Mouse (Mus musculus): ENCODE results near the gene Nsun5. TPM values are rescaled to one million over a fixed set of nuclear protein-coding genes. Genes with fewer than 3 reads are reported as not detected.
A peak's percentile ranks its signal among the peaks of the same experiment; 100 is the strongest.

Gene Nsun5
- 10 to 100 TPM; 16.9 to 21.0 TPM for total RNA-seq (2021)

DNA sequence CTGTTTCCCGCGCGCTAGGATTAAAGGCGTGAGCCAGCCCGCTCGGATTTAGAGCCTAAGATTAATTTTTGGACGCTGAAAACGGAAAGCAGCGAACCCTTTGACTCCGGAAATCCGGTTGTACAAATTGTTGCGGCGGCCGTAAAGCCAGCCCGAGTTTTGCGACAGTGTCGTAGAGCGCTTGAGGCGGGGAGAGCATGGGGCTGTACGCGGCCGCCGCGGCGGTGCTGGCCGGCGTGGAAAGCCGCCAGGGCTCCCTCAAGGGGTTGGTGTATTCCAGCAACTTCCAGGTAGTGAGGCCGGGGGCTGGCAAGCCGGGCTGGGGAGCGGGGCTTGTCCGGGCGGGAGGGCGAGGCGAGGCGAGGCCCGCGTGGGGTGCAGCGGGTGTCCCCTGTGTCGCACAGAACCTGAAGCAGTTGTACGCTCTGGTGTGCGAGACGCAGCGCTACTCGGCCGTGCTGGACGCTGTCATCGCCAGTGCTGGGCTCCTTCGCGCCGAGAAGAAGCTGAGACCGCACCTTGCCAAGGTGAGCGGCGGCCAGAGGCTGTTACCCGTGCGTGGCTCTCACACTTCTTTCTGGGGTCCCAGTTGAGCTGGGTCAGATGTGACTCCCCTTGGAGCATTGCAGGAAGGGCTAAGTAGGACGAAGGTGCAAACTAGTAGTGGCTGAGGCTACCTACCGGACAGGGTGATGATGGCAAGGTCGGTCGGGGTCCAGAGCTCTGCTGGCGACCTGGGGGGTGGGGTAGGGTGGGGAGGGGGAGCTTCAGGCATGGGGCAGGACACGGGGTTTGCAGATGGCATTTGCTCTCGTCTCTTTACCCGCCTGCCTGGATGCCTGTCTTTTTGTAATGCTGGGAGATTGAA lies at the start of gene Nsun5:
TSS of gene Nsun5 (plus strand) at position 167 of the 868 bp plus-strand sequence.
- DNase-seq (ENCODE audit: low spot score in 2 of 2): peak; percentile 91 to 95
- intact Hi-C loops (cut with DNase I): loop anchor here (10.0 kb wide), 1 partner anchor 255 kb away; no protein-coding TSS in a partner anchor

DNA sequence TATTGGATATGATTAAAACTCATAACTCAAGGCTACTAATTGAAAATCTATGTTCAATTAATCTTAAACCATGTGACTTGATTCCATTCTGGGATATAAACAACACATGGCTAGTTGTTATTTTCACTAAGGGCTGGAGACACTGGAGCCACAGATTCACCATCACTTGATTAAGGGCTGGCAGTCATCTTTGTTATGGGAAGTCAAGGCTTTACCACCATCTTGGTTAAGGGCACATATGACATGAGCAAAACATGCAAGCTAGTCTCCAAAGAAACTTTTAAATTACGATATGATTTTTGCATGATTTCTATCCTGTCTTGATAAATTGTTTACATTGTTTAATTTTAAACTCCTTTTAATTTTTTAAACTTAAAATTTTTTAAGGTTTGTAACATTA lies 47.6 kb upstream of the Nsun5 start:
- no peak for DNase-seq (ENCODE audit: low spot score in 2 of 2)
- intact Hi-C loops (cut with DNase I): no loop called here

DNA sequence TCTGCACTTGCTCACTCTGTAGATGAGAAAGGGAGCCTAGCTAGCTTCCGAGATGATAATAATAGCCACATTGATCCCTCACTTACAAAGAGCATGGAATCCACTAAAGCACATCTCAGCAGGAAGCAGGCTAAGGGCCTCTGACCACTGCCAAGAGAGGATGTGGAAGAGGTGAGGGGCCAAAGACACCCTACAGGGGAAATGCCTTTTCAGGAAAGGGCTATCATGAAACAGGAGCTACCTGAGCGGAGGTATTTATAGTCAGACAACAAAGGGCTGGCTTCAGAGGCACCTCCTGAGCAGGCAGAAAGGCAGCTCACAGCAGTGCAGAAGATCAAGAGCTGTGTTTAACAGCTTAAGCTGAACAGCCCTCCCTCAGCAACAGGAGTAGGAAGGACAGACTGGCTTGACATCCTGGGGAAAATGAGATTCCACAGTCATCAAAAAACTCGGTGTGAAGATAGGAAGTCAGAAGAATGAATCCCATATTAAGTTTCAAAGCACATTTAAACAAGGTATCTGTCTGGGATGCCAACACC lies 43.6 kb upstream of the Nsun5 start:
- intact Hi-C loops (cut with DNase I): no loop called here
- DNase-seq (ENCODE audit: low spot score in 2 of 2): no peak

DNA sequence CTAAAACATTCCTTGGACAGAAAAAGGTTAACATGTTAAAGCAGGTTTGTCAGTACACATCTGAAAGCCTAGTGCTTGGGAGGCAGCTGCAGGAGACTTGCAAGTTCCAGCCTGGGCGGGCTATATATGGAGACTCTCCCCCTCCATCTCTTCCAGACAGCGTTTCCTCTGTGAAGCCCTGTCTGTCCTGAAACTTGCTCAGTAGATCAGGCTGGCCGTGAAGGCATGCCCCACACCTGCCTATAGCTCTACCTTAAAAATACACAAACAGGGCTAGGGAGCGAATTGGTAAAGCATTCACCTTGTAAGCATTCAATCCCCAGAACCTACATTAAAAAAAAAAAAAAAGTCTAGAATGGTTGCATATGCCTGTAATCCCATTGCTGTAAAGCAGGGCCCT lies 40.3 kb upstream of the Nsun5 start:
- intact Hi-C loops (cut with DNase I): no loop called here
- DNase-seq (ENCODE audit: low spot score in 2 of 2): no peak

DNA sequence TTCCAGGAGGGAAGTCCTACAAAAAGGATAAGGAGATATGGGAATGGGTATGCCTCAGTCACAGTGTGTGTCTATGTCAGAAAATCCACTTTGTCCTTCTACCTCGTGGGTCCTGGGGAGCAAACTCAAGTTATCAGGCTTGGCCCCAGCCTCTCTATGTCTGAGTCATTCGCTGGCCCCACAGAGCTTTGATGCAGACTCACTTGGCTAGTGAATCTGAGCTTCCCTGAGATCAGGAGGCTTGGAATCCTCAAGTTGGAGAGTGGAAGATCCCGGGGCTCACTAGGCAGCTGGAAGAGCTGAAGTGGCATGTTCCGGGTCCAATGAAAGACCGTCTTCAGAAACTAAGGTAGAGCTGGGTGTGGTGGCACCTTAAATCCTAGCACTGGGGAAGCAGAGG lies 39.6 kb upstream of the Nsun5 start:
- no peak for DNase-seq (ENCODE audit: low spot score in 2 of 2)
- intact Hi-C loops (cut with DNase I): no loop called here

DNA sequence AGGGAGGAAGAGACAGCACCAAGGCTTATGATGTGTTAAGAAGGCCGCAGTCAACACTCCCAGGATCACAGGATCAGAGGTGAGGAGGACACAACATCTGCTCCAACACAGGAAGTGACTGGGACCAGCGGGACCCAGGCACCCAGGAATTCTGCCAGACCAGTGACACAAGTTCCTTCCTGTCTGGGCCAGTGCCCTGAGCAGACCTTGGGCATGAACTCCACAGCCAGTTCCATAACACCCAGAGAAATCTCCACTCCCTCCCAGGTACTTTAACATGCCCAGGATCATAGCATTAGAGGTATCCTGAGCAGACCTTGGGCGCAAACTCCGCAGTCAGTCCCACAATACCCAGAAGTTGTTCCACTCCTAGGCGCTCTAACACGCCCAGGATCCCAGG lies 38.6 kb upstream of the Nsun5 start:
- no peak for DNase-seq (ENCODE audit: low spot score in 2 of 2)
- intact Hi-C loops (cut with DNase I): no loop called here

DNA sequence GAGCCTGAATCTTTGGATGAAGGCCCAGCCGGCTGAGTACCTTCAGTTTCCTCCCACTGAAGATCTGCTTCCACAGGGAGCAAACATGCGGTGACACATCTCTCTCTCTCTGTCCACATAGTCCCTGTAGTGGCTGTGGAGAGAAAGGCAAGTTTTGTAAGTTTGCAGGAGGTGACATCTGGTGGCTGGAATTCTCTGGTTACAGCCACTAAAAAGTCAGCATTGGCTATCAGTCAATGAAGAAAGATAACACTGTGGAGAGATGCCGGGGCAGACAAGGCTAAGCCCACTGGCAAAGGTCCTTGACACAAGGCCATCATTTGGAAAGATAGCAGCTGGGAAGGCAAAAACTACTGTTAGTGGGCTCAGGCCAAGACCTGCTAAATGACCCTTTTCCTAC lies 32.2 kb upstream of the Nsun5 start:
- no peak for DNase-seq (ENCODE audit: low spot score in 2 of 2)
- intact Hi-C loops (cut with DNase I): no loop called here

DNA sequence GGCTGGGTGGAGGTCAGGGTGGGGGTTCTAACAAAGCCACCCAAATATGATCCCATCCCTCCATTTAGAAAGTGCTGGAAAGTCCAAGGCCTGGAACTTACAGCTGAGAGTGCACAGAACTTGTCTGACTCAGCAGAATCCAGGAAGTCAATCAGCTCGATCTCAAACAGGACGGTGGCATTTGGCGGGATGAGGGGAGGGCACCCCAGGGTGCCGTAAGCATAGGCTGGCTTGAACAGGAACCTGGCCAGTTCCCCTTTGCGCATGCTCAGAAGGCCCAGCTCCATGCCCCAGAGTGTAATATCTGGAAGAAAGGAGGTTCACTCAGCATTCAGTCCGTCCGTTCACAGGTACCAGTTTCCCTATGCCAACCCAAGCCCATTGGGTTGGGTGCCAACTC lies 23.8 kb upstream of the Nsun5 start:
- intact Hi-C loops (cut with DNase I): no loop called here
- no peak for DNase-seq (ENCODE audit: low spot score in 2 of 2)

DNA sequence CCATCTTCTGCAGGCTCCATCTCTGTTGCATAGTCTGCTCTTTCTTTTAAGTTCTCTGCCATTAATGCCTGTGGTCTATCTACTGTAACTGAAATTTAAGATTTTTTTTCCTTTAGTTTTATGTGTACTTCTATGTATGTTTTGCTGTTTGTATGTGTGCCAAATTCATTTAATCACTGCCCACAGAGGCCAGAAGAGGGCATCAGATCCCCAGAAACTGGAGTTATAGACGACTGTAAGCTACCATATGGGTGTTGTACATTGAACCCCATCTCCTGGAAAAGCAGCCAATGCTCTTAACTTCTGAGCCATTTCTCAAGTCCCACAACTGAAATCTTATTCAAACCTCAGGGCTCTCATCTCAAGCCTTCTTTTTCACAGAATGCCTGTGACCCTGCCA lies 23.3 kb upstream of the Nsun5 start:
- DNase-seq (ENCODE audit: low spot score in 2 of 2): no peak
- intact Hi-C loops (cut with DNase I): no loop called here

DNA sequence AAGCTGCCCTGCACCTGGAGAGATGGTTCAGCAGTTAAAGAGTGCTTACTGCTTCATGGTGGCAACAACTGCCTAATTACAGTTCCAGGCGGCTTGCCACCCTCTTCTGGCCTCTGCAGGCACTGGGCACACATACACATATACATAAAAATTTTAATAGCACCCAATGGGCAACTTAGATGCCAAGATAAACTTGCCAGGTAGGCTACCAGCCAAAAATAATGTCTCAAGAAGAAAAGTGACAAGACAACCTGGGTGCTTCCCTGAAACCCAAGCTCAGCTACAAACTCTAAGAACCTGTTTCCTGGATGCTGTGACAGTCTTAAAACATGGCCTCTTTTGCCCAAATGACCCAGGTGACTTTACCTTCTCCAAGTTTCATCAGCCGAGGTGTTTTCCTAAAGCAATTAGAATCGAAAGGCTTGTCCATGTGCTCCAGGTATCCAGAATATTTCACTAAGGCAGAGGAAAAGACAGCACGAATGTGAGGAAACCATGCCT lies 22.2 kb upstream of the Nsun5 start:
- DNase-seq (ENCODE audit: low spot score in 2 of 2): no peak
- intact Hi-C loops (cut with DNase I): no loop called here

DNA sequence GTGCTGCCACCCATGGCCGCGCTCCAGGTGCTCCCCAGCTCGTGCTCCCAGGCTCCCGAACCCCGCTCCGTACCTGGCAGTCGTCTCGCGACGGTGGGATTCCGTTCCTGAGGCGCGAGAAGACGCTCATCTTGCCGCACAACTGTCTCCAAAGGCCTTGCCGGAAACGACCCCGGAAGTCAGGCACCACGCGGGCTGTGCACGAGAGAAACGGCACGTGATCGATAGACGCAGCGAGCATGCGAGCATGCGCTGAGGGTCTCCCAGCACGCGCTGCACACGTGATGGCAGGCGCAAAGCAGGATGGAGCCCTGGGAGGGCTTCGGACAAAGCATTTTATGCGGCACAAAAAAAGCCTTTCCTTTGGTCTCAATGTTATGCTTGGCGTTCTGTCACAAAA lies 19.9 kb upstream of the Nsun5 start, which contains the start of gene Fkbp6:
TSS of gene Fkbp6 (minus strand) at position 183 of the 400 bp plus-strand sequence.
- intact Hi-C loops (cut with DNase I): no loop called here

DNA sequence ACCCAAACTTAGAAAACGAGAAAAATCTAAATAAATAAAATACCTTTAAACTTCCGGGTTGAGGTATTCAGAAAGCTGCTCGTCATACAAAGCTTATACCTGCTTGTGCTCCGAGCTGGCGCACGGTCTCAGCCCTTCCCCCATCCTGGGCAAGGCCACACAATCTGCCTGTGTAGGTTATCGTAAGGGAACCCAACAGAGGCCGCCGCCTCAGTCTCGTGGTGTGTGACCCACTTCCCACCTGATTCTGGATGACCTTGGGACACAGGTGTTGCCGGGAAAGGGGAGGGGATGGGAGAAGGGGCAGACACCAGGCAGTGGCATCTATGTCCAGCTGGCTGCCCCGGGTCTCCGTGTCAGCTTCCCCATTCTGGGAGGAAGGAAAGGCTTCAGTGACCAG lies 18.1 kb upstream of the Nsun5 start:
- intact Hi-C loops (cut with DNase I): no loop called here
- DNase-seq (ENCODE audit: low spot score in 2 of 2): no peak

More for the DNA sequence above, 19.9 kb upstream of the Nsun5 start, which contains the start of gene Fkbp6:
- no peak for DNase-seq (ENCODE audit: low spot score in 2 of 2)

DNA sequence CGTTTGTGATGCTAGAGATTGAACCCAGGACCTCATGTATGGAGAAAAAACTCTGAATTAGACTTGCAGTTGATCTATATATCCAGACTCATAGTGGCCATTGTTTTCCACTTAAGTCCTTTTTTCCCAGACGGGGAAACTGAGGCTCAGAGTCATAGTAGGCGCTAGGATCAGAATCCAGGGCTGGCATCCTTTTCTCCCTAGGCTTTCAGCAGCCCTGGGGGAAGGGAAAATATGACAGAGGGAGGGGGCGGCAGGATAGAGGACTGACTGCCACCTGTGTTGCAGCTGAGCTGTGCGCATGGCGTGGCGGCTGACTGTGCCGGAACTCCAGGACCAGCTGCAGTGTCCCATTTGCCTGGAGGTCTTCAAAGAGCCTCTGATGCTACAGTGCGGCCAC lies 16.8 kb upstream of the Nsun5 start, which contains the start of gene Trim50:
TSS of gene Trim50 (plus strand) at position 301 of the 400 bp plus-strand sequence.
- intact Hi-C loops (cut with DNase I): no loop called here
- no peak for DNase-seq (ENCODE audit: low spot score in 2 of 2)

DNA sequence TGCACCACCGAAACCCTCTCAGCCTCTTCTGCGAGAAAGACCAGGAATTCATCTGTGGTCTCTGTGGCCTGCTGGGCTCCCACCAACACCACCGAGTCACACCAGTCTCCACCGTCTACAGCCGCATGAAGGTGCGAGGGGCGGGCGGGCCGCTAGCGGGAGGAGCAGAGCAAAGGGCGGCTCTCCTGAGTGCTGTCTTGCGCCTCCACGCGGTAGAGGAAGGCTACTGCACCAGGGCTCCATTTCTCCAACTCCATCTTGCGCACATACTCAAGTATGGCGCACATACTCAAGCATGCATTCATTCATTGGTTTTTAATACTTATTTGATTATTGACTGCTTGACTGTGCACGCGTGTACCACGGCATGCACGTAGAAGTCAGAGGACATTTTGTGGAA lies 16.2 kb upstream of the Nsun5 start:
- no peak for DNase-seq (ENCODE audit: low spot score in 2 of 2)
- intact Hi-C loops (cut with DNase I): no loop called here

DNA sequence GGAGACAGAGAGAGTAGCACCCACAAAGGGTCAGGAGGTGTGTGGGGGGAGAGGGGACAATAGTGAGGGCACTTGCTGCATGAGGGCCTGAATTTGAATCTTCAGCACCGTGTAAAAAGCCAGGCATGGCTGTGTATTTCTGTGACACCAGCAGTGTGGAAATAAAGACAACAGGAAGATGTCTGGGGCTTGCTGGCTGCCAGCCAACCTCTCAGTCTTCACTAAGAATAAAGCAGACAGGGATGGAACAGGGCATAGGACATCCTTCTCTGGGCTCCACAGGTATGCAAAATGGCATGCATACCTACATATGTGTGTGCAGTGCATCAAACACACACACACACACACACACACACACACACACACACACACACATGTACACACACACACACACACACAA lies 13.7 kb upstream of the Nsun5 start:
- intact Hi-C loops (cut with DNase I): no loop called here
- DNase-seq (ENCODE audit: low spot score in 2 of 2): no peak

DNA sequence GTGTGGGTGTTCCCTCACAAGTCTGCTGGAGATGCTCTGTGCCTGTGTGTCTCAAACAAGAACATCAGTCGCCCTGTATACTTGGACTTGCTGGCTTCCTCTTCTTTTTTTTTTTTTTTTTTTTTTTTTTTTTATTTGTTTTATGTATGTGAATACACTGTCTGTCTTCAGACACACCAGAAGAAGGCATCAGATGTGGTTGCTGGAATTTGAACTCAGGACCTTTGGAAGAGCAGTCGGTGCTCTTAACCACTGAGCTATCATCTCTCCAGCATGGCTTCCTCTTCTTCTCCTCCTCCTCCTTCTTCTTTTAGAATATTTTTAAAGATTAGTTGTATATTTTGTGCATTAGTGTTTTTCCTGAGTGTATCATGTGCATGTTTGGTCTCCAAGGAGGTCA lies 12.2 kb upstream of the Nsun5 start:
- DNase-seq (ENCODE audit: low spot score in 2 of 2): no peak
- intact Hi-C loops (cut with DNase I): no loop called here

DNA sequence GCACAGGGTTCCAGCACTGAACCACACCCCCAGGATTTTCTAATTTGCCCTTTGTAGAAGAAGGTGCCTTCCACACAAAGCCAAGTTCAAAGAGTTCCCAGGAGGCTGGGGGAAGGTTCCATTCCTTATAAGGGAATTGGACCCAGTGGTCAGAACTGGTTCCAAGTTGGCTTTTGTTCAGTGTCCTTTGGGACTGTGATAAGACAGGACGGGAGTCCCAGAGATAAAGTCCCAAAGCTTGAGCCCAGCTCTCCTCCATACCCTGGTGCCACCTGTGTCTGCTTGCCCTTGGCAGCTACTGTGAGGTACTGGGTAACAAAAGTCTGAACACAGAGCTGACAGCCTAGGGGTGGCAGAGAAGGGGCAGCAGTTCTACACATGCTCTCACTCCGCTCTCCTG lies 10.0 kb upstream of the Nsun5 start:
- no peak for DNase-seq (ENCODE audit: low spot score in 2 of 2)
- intact Hi-C loops (cut with DNase I): loop anchor here (10.0 kb wide), 1 partner anchor 245 kb away; no protein-coding TSS in a partner anchor

DNA sequence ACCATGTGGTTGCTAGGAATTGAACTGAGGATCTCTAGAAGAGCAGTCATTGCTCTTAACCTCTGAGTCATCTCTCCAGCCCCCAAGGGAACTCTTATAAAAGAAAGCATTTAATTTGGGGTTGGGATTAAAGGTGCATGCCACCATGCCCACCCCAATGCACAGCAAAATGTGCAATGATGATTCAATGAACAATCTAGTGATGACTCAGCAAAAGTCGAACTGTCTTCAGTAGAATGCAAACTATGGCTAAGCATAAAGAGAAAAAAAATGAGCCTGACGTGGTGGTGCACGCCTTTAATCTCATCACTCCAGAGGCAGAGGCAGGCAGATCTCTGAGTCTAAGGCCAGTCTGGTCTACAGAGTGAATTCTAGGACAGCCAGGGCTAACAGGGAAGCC lies 7.2 kb upstream of the Nsun5 start:
- intact Hi-C loops (cut with DNase I): loop anchor here (10.0 kb wide), 1 partner anchor 248 kb away; no protein-coding TSS in a partner anchor

DNA sequence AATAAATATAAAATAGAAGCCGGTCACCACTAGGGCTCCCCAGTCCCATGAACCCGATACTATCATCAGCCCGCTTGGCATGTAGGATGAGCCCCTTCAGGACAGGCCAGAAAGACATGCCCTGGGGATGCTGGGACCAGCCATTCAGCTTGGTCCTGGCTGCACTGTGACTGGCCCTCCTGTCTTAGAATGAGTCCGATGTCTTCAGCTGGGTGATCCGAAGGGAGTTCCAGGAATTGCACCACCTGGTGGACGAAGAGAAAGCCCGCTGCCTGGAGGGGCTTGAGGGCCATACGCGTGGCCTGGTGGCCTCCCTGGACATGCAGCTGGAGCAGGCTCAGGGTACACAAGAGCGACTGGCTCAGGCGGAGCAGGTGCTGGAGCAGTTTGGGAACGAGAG lies 6.2 kb upstream of the Nsun5 start:
- no peak for DNase-seq (ENCODE audit: low spot score in 2 of 2)
- intact Hi-C loops (cut with DNase I): loop anchor here (10.0 kb wide), 1 partner anchor 249 kb away; no protein-coding TSS in a partner anchor

More for the DNA sequence above, 7.2 kb upstream of the Nsun5 start:
- no peak for DNase-seq (ENCODE audit: low spot score in 2 of 2)

DNA sequence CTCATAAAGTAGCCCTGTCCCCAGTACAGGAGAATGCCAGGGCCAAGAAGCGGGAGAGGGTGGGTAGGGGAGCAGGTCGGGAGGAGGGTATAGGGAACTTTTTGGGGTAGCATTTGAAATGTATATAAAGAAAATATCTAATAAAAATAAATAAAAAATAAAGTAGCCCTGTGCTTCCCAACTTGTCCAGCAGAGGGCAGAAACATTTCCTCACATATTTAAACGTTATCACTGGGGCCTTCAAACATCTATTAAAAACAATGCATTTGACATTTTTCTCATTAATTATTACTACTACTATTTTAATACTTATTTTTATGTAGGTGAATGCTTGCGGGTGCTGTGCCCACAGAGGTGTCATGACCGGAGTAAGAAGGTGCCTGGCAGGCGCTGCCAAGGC lies 1.9 kb upstream of the Nsun5 start:
- DNase-seq (ENCODE audit: low spot score in 2 of 2): no peak
- intact Hi-C loops (cut with DNase I): loop anchor here (10.0 kb wide), 1 partner anchor 253 kb away; no protein-coding TSS in a partner anchor

DNA sequence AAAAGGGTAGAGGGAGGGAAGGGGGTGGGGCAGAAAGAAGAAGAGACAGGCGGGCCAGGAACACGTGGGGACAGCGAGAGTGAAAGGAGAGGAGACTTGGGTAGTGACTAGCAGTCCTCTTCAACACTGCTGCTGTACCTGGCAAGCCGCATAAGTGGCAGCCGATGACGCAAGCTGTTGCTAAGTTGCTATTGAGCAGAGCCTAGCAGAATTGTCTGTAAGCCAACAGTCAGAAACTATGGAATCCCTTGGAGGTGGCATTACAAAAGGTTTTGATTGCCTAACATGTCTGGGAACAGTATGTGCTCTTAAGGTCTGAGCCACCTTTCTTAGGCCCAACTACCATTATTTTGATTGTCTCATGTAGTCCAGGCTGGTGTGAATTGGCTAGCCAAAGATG lies 1.4 kb upstream of the Nsun5 start:
- intact Hi-C loops (cut with DNase I): loop anchor here (10.0 kb wide), 1 partner anchor 254 kb away; no protein-coding TSS in a partner anchor
- DNase-seq (ENCODE audit: low spot score in 2 of 2): no peak
